Mouse (Mus musculus): ENCODE data around the gene 1700018B08Rik.

DNA sequence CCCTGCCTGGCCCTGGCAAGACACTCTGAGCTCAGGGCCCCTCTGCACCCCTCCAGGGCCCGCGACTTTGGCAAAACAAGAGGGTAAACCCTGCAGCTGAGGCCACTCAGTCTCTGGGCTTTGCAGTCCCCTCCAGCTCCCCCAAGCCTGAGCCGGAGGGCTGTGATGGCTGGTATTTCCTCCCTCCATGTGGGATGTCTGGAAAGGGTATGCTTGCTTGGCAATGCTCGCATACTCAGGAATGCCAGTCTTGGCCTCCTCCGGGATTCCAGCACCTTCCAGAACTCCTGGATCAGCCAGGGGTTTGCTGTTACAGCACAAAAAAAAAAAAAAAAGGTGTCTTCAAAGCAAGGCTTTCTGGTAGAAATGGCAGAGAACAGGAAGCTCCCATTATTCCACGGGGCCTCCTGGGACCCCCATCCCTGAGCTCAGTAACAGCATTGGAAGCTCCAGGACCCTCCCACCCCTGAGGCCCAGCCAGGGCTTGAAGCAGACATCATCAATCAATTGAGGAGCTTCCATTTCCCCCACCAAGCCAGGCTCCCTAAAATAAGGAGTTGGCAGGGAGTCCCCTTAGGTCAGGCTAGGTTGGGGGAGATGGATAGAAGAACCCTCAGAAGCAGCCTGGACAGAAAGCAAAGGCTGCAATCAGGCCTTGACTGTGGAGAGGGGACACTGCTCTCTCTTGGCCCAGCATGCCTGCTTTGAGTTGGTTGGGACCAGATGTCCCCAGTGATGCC lies 17.1 kb downstream of the 1700018B08Rik start:
- TF ChIP-seq CHD2 (IDR thresholded peaks at IDR 0.05; ENCODE audit: low read depth, low read length) (no peak), HCFC1 (IDR thresholded peaks at IDR 0.05; ENCODE audit: borderline replicate concordance, insufficient read depth, low read length) (no peak), ZNF384 (IDR thresholded peaks at IDR 0.05; ENCODE audit: low read depth, low read length) (no peak), ZC3H11A (IDR thresholded peaks at IDR 0.05; ENCODE audit: borderline replicate concordance, low read depth, low read length) (no peak), MAFK (IDR thresholded peaks at IDR 0.05; ENCODE audit: insufficient read depth, low read depth, low read length) (no peak)

Measured in ES-E14 (cell line).